Comparison of ENCODE assay signal across 17 mouse cellular contexts in the genomic region with DNA sequence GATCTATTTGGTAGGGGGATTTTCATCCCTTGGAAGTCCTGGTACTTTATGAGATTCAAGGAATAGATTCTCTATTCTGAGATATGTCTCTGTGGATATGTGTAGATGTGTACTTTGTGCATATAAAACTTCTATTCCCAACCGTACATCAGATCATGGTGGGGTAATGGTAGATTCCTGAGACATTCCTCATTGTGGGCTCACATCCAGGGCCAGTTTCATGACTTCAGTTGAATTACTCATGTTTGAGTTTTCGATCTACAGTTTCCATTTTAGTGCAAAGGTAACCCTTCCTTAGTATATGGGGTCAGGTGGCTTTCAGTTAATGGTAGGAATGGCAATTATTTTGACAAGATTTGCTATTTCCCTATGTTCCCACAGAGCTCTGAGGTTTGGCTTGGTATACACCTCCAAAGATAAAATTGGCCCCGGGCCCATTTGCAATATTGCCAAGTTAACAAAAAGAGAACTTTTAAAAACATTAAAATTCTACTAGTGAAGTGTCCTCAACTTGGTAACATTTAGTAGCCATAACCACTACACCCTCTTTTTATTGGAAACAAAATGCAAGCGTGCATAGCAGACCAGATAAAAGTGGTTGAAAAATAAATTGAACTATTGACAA. TPM values are rescaled to one million over a fixed set of nuclear protein-coding genes. Genes with fewer than 3 reads are reported as not detected.
"Had no signal": no experiment of that assay in that cellular context is flagged by ENCODE, and none has a peak within 500 bp of the region (broad histone marks: within the 10 kb centered on the region; RNA-seq: fewer than 3 reads in every experiment).

No protein-coding gene starts in this region.

- H3K27ac ChIP-seq: limb, embryonic 15.5 days; liver, embryonic 12.5 days; midbrain, embryonic 10.5 days; neural tube, embryonic 15.5 days; stomach, embryonic 15.5 days had no signal

- H3K9ac ChIP-seq: limb, embryonic 15.5 days; liver, embryonic 12.5 days; lung, embryonic 14.5 days; neural tube, embryonic 15.5 days; stomach, embryonic 15.5 days had no signal

- H3K9me3 ChIP-seq: limb, embryonic 15.5 days; liver, embryonic 12.5 days; midbrain, embryonic 10.5 days; neural tube, embryonic 15.5 days; stomach, embryonic 15.5 days had no signal

- ATAC-seq: liver, embryonic 12.5 days had no signal

- H3K4me2 ChIP-seq: limb, embryonic 15.5 days; liver, embryonic 12.5 days; lung, embryonic 14.5 days; neural tube, embryonic 15.5 days; stomach, embryonic 15.5 days had no signal

- H3K4me1 ChIP-seq: limb, embryonic 15.5 days; liver, embryonic 12.5 days; neural tube, embryonic 15.5 days; stomach, embryonic 15.5 days had no signal

- H3K36me3 ChIP-seq: limb, embryonic 15.5 days; liver, embryonic 12.5 days; midbrain, embryonic 10.5 days; neural tube, embryonic 15.5 days; stomach, embryonic 15.5 days had no signal

- H3K4me3 ChIP-seq: limb, embryonic 15.5 days; liver, embryonic 12.5 days; midbrain, embryonic 10.5 days; myocyte; neural tube, embryonic 15.5 days; stomach, embryonic 15.5 days had no signal

- DNase-seq: left cerebral cortex, postnatal 4 days; lung, embryonic 14.5 days; lung, postnatal 10 days; lung, postnatal 4 days; midbrain, embryonic 14.5 days; right cerebral cortex, adult 18-20 months; right cerebral cortex, postnatal 25 days; spleen, adult 18-20 months; thymus, adult 2 months; thymus, postnatal 25 days had no signal

- H3K27me3 ChIP-seq: limb, embryonic 15.5 days; liver, embryonic 12.5 days; neural tube, embryonic 15.5 days; stomach, embryonic 15.5 days had no signal

RNA-seq across cellular contexts. Expression of gene Cabcoco1, which starts 45.8 kb away (rescaled TPM):
- polyA plus RNA-seq: midbrain, embryonic 10.5 days; myocyte; neural tube, embryonic 11.5 days had no signal
